Mouse (Mus musculus) MEL (cell line): Measurements from ENCODE around the gene Ank2. TPM values are rescaled to one million over a fixed set of nuclear protein-coding genes. Genes with fewer than 3 reads are reported as not detected.

Experiments
- DNase-seq: peaks from one replicate; pipeline ENCODE4 v3.0.0; 2011; ENCODE audit warnings: low read depth, low spot score
- H3K27ac ChIP-seq: 2 replicates; pipeline ENCODE4 v1.5.1; 2012; ENCODE audit warnings: low read depth, mild to moderate bottlenecking, control low read depth, low read length, moderate library complexity; ENCODE audit not compliant: control insufficient read depth
- H3K27me3 ChIP-seq, 2 experiments: fragments of 150-350 bp in 1 of 2; sonication (generic) in 1 of 2; 2 replicates each; pipeline ENCODE4 v1.6.1; 2012; ENCODE audit warnings: low read length in 2 of 2, mild to moderate bottlenecking in 2 of 2, improper control_type of control experiment in 1 of 2, moderate library complexity in 1 of 2; ENCODE audit not compliant: insufficient read depth in 2 of 2, control insufficient read depth in 1 of 2
- H3K36me3 ChIP-seq, 2 experiments: 2 replicates each; pipeline ENCODE4 v1.6.1; 2012 to 2014; ENCODE audit warnings: low read length in 2 of 2, improper control_type of control experiment in 1 of 2, inconsistent platforms in 1 of 2, mild to moderate bottlenecking in 1 of 2; ENCODE audit not compliant: insufficient read depth in 2 of 2, control insufficient read depth in 1 of 2
- H3K4me1 ChIP-seq, 2 experiments: fragments of 150-350 bp in 1 of 2; sonication (generic) in 1 of 2; 2 replicates each; pipeline ENCODE4 v1.6.1; 2012; ENCODE audit warnings: low read length in 2 of 2, improper control_type of control experiment in 1 of 2, mild to moderate bottlenecking in 1 of 2; ENCODE audit not compliant: insufficient read depth in 2 of 2, control insufficient read depth in 1 of 2
- H3K4me3 ChIP-seq, 2 experiments: fragments of 150-350 bp in 1 of 2; sonication (generic) in 1 of 2; 2 replicates each; pipeline ENCODE4 v1.5.1; 2012; ENCODE audit warnings: low read depth in 2 of 2, low read length in 2 of 2, mild to moderate bottlenecking in 2 of 2, moderate library complexity in 2 of 2, control low read depth in 1 of 2, improper control_type of control experiment in 1 of 2; ENCODE audit not compliant: control insufficient read depth in 1 of 2, insufficient read depth in 1 of 2
- H3K79me2 ChIP-seq: 2 replicates; pipeline ENCODE4 v1.6.1; 2012; ENCODE audit warnings: mild to moderate bottlenecking, low read length, moderate library complexity; ENCODE audit not compliant: control insufficient read depth, poor library complexity, insufficient read depth
- H3K9ac ChIP-seq: 2 replicates; pipeline ENCODE4 v1.6.1; 2012; ENCODE audit warnings: low read depth, mild to moderate bottlenecking, control low read depth, low read length, moderate library complexity; ENCODE audit not compliant: control insufficient read depth, poor library complexity, severe bottlenecking
- H3K9me3 ChIP-seq: fragments of 150-350 bp; sonication (generic); replicated peaks from 2 replicates; pipeline ENCODE4 v1.6.1; 2012; ENCODE audit warnings: mild to moderate bottlenecking, low read length, improper control_type of control experiment, moderate library complexity; ENCODE audit not compliant: insufficient read depth
- BHLHE40 ChIP-seq: IDR thresholded peaks from 2 replicates; pipeline ENCODE4 v1.6.1; 2012; ENCODE audit warnings: low read depth, mild to moderate bottlenecking, inconsistent platforms, low read length, improper control_type of control experiment, borderline replicate concordance
- CHD1 ChIP-seq: IDR thresholded peaks from 2 replicates; pipeline ENCODE4 v1.6.1; 2012; ENCODE audit warnings: low read depth, mild to moderate bottlenecking, inconsistent platforms, low read length, improper control_type of control experiment
- E2F4 ChIP-seq: IDR thresholded peaks from 2 replicates; pipeline ENCODE4 v1.6.1; 2011; ENCODE audit warnings: low read depth, low read length, improper control_type of control experiment, borderline replicate concordance
- GABPA ChIP-seq: IDR thresholded peaks from 2 replicates; pipeline ENCODE4 v1.6.1; 2012; ENCODE audit warnings: low read depth, mild to moderate bottlenecking, inconsistent platforms, low read length, improper control_type of control experiment, moderate library complexity
- KAT2A ChIP-seq: conservative IDR thresholded peaks from 2 replicates; pipeline ENCODE4 v1.6.1; 2012; ENCODE audit warnings: low read depth, low read length, improper control_type of control experiment, inconsistent platforms
- MAFK ChIP-seq: IDR thresholded peaks from 2 replicates; pipeline ENCODE4 v1.6.1; 2011; ENCODE audit warnings: low read depth, mild to moderate bottlenecking, low read length, improper control_type of control experiment, borderline replicate concordance
- MEF2A ChIP-seq: IDR thresholded peaks from 2 replicates; pipeline ENCODE4 v1.6.1; 2014; ENCODE audit warnings: low read depth, mild to moderate bottlenecking, inconsistent platforms, low read length, improper control_type of control experiment; ENCODE audit not compliant: poor library complexity, insufficient replicate concordance, severe bottlenecking; ENCODE audit errors: extremely low read depth
- MYB ChIP-seq: IDR thresholded peaks from 2 replicates; pipeline ENCODE4 v1.6.1; 2011; ENCODE audit warnings: mild to moderate bottlenecking, low read depth, low read length, improper control_type of control experiment
- NRF1 ChIP-seq: IDR thresholded peaks from 2 replicates; pipeline ENCODE4 v1.6.1; 2014; ENCODE audit warnings: low read depth, mild to moderate bottlenecking, inconsistent platforms, low read length, improper control_type of control experiment, moderate library complexity; ENCODE audit not compliant: poor library complexity, insufficient read depth, severe bottlenecking
- RCOR1 ChIP-seq: IDR thresholded peaks from 2 replicates; pipeline ENCODE4 v1.6.1; 2012; ENCODE audit warnings: low read depth, mild to moderate bottlenecking, inconsistent platforms, low read length, improper control_type of control experiment
- SMC3 ChIP-seq: IDR thresholded peaks from 2 replicates; pipeline ENCODE4 v1.6.1; 2011; ENCODE audit warnings: low read depth, low read length, improper control_type of control experiment
- TAL1 ChIP-seq: IDR thresholded peaks from 2 replicates; pipeline ENCODE4 v1.6.1; 2012; ENCODE audit warnings: mild to moderate bottlenecking, inconsistent platforms, low read length, moderate library complexity, mixed read lengths
- TBP ChIP-seq: IDR thresholded peaks from 2 replicates; pipeline ENCODE4 v1.8.0; 2011; ENCODE audit warnings: low read depth, low read length, improper control_type of control experiment
- USF2 ChIP-seq, 2 experiments: IDR thresholded peaks; 2 replicates each; pipeline ENCODE4 v1.6.1; 2011 to 2012; ENCODE audit warnings: improper control_type of control experiment in 2 of 2, low read length in 2 of 2, borderline replicate concordance in 1 of 2, inconsistent platforms in 1 of 2, low read depth in 1 of 2, mild to moderate bottlenecking in 1 of 2; ENCODE audit not compliant: insufficient read depth in 1 of 2
- ZKSCAN1 ChIP-seq: IDR thresholded peaks from 2 replicates; pipeline ENCODE4 v1.6.1; 2012; ENCODE audit warnings: low read depth, mild to moderate bottlenecking, inconsistent platforms, low read length, improper control_type of control experiment, moderate library complexity
- ZNF384 ChIP-seq: IDR thresholded peaks from 2 replicates; pipeline ENCODE4 v1.6.1; 2012; ENCODE audit warnings: low read depth, mild to moderate bottlenecking, inconsistent platforms, low read length, improper control_type of control experiment
- polyA plus RNA-seq, 2 experiments: library from polyadenylated mRNA; stranded (reverse) in 1 of 2; unstranded in 1 of 2; fragments of >175 nt in 1 of 2; fragments of >200 nt in 1 of 2; gene quantifications; 2 replicates each; pipeline versions ENCODE4 v1.2.1 to v1.2.4; 2012; ENCODE audit warnings: low replicate concordance in 2 of 2, low read depth in 1 of 2; ENCODE audit not compliant: insufficient read length in 2 of 2, insufficient read depth in 1 of 2, missing spikeins in 1 of 2
- total RNA-seq: library from RNA; depleted of rRNA; stranded (reverse); fragments of 300-350 nt; gene quantifications from 2 replicates; pipeline ENCODE4 v1.2.3, GENCODE M21; 2012

The Ank2 gene
- total and polyA plus RNA-seq, 3 experiments, result 2.7 to 4.5 TPM; not detected in 1

GRCm38 (mm10) chr3:127035540-127035939 is 463.6 kb downstream of the Ank2 start:
- Histone ChIP-seq H3K9me3 (no peaks in the 10 kb centered on the region), H3K9ac (no peak overlapping the region), H3K4me3 (no peak overlapping the region), H3K4me1 (0 out of 4 replicates have a peak, but pooled peaks cover 0 to 4% of the 10 kb centered on the region in 2 experiments), H3K36me3 (peaks cover 0 to 3% of the 10 kb centered on the region in 2 experiments; a peak in 1 of 4 replicates), H3K79me2 (no peaks in the 10 kb centered on the region), H3K27me3 (no peaks in the 10 kb centered on the region), H3K27ac (no peak overlapping the region)
- no peak for DNase-seq
- no peak for TF ChIP-seq MAFK
- TF ChIP-seq ZKSCAN1, result no peak

DNA sequence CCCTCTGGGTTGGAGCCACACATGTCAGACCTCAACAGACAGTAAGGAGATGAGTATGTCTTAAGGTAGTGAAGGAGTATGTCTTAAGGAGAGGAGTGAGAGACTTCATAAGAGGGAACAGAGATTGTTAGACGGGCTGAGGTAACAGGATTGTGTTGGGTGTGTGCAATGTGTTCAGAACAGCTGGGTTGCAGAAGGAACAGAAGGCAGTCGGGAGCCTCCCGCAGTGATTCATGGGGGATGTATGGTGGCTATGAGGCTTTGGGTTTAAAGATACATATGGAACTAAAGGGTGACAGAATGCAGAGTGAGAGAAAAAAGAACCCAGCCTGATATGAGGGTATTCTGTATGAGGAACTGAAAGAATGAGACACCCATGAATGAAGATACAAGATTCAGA is 464.2 kb downstream of the Ank2 start:
- Histone ChIP-seq H3K9me3 (no peaks in the 10 kb centered on the region), H3K36me3 (peaks cover 0 to 3% of the 10 kb centered on the region in 2 experiments; a peak in 1 of 4 replicates), H3K4me3 (no peak overlapping the region), H3K4me1 (0 out of 4 replicates have a peak, but pooled peaks cover 0 to 4% of the 10 kb centered on the region in 2 experiments), H3K27me3 (no peaks in the 10 kb centered on the region), H3K27ac (no peak overlapping the region), H3K79me2 (no peaks in the 10 kb centered on the region), H3K9ac (no peak overlapping the region)
- TF ChIP-seq ZKSCAN1, result no peak
- no peak for TF ChIP-seq MYB
- TF ChIP-seq TAL1, result no peak
- no peak for TF ChIP-seq MEF2A
- TF ChIP-seq RCOR1, result no peak
- no peak for TF ChIP-seq ZNF384
- TF ChIP-seq CHD1, result no peak
- no peak for TF ChIP-seq KAT2A
- no peak for TF ChIP-seq E2F4
- DNase-seq, result no peak

GRCm38 (mm10) chr3:127023992-127024391 is 475.2 kb downstream of the Ank2 start:
- H3K27ac ChIP-seq, result no peak overlapping the region
- DNase-seq, result no peak
- H3K79me2 ChIP-seq, result no peaks in the 10 kb centered on the region
- no peak overlapping the region for H3K9ac ChIP-seq
- no peak overlapping the region for H3K4me3 ChIP-seq
- no peaks in the 10 kb centered on the region for H3K9me3 ChIP-seq
- H3K4me1 ChIP-seq, result no peaks in the 10 kb centered on the region
- TF ChIP-seq NRF1 (no peak), GABPA (no peak), TBP (no peak), SMC3 (no peak), USF2 (IDR thresholded peaks at IDR 0.05; ENCODE audit: borderline replicate concordance in 1 of 2, insufficient read depth in 1 of 2, low read depth in 1 of 2, low read length in 2 of 2) (no peak), BHLHE40 (no peak)
- no peaks in the 10 kb centered on the region for H3K27me3 ChIP-seq
- peaks cover 0 to 2% of the 10 kb centered on the region in 2 experiments; a peak in 2 of 4 replicates for H3K36me3 ChIP-seq
